Mouse (Mus musculus) liver, adult 2 months (tissue): Measurements from ENCODE around the gene Trmt112.

Experiments
- CTCF ChIP-seq: fragments of 200-500 bp; IDR thresholded peaks from 2 replicates; pipeline ENCODE4 v1.5.1; 2011; ENCODE audit warnings: low read depth, low read length, control low read depth
- POLR2A ChIP-seq: fragments of 200-500 bp; IDR thresholded peaks from 2 replicates; pipeline ENCODE4 v1.6.1; 2011; ENCODE audit warnings: low read length, control low read depth; ENCODE audit not compliant: insufficient read depth; ENCODE audit errors: extremely low read depth

DNA sequence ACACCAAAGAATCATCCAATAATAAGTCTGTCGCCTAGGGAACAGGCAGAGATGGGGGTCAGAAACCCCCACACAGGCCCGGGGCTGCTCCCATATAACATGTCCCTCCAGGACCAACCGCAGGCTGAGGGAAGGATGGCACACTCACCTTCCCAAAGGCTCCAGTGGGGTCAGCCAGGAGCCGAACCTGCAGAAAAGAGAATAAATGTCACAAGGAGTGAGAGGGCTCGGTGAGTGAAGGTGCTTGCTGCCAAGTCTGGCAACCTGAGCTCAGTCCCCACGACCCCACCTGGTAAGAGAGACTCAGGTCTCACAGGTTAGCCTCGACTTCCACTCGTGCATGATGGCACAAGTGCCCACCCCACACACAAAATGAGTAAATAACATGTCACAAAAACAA is 2.4 kb upstream of the Trmt112 start:
- TF ChIP-seq CTCF, result no peak
- no peak for TF ChIP-seq POLR2A
